Comparison of ENCODE assay signal across 8 mouse cellular contexts in the genomic region with DNA sequence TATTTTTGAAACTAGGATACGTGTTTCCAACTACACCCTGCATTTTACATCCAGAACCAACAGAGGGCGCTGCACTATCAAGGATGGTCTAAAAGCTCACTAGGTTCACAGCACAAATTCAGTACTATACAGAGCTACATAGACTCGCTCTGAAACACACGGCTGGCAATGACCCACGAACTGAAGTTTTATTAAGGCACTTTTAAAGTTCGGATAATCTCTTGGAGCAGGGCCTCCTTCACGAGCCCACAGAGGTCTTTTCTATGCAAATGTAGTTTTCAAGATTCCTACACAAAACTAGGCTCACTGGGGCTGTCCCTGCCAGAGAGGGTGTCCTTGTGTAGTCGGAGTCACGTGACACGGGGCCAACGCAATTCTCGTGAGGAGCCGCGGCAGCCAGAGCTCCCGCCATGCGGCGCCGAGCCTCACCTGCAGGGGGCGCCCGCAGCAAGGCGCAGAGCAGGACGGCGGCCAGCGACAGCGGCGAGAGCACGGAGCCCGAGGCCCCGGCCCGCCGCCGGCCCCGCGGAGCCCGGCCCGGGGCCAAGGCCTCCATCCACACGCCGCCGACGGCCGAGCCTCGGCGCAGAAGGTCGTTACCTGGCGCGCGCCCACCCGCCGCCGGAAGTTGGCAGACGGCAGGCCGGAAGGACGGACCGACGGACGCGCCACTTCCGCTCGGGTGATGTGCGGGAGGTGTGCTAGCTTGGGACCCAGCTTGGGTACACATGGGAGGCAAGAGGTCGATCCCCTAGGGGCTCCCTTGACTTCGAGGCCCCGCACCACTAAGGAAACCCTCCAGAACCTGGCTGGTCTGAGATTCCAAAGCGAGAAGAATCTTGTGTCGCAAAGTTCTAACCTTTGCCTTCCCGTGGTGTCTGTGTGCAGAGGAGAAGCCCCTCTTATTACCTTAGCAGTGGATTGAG. TPM values are rescaled to one million over a fixed set of nuclear protein-coding genes. Genes with fewer than 3 reads are reported as not detected.
DNase-seq lines count a peak whose midpoint lies in the region; ATAC-seq lines count a peak whose summit lies in the region.

A gene (plus strand): TSS at position 460 of the 926 bp plus-strand sequence.
A gene (minus strand): TSS at position 774 of the 926 bp plus-strand sequence.

- peak within 1 kb of the TSS; percentile 67 for H3K4me2 ChIP-seq in hindbrain, embryonic 16.5 days (ENCODE audit: low read length)

- 3% methylated on average over 42 of the region's 66 CpGs for WGBS in hindbrain, embryonic 16.5 days
- under 1% methylated on average over 66 of the region's 66 CpGs for whole genome bisulfite sequencing in macrophage (ENCODE audit: missing documents)

- H3K36me3 ChIP-seq in hindbrain, embryonic 16.5 days (ENCODE audit: control insufficient read depth, insufficient read depth, low read length) = no peaks in the 10 kb centered on the region
- no peaks in the 10 kb centered on the region for H3K36me3 ChIP-seq in macrophage (ENCODE audit: inconsistent target)

- peak; percentile 93 for DNase-seq in T-cell, adult 2 months (ENCODE audit: low spot score)
- peak; percentile 83 to 85 for DNase-seq in cerebellum, postnatal 36 days
- DNase-seq in gastrocnemius, adult 18-20 months (ENCODE audit: low spot score) = peak; percentile 74
- peak; percentile 80 to 88 for DNase-seq in left cerebral cortex, adult 18-20 months (ENCODE audit: low spot score in 2 of 2)
- peak; percentile 87 to 93 for DNase-seq in right cerebral cortex, adult 2 months (ENCODE audit: low spot score in 2 of 2)
- DNase-seq in urinary bladder, postnatal 14 days (ENCODE audit: low spot score) = peak; percentile 91

- no peaks in the 10 kb centered on the region for H3K9me3 ChIP-seq in hindbrain, embryonic 16.5 days (ENCODE audit: control insufficient read depth, low read length)

- H3K27me3 ChIP-seq in hindbrain, embryonic 16.5 days (replicated peaks; ENCODE audit: control insufficient read depth, insufficient read depth, low read length) = no peaks in the 10 kb centered on the region

- no peaks in the 10 kb centered on the region for H3K79me2 ChIP-seq in macrophage (ENCODE audit: inconsistent target)

- peak; percentile 96 for ATAC-seq in hindbrain, embryonic 16.5 days

- H3K4me3 ChIP-seq in hindbrain, embryonic 16.5 days (ENCODE audit: low read length) = peak within 1 kb of the TSS; percentile 63
- peak within 1 kb of the TSS; percentile 76 for H3K4me3 ChIP-seq in macrophage (ENCODE audit: inconsistent target)

- H3K4me1 ChIP-seq in hindbrain, embryonic 16.5 days (ENCODE audit: control insufficient read depth, insufficient read depth, low read depth, low read length) = no peaks in the 10 kb centered on the region

- H3K27ac ChIP-seq in hindbrain, embryonic 16.5 days (ENCODE audit: low read depth, low read length) = peak within 1 kb of the TSS; percentile 81
- H3K27ac ChIP-seq in macrophage = peak within 1 kb of the TSS; percentile 63

- peak within 1 kb of the TSS; percentile 74 for H3K9ac ChIP-seq in hindbrain, embryonic 16.5 days (ENCODE audit: low read depth, low read length)

RNA-seq across cellular contexts. Expression of the first gene that starts in this region (rescaled TPM):
- total RNA-seq in gastrocnemius, adult 18-20 months (2021) = under 1 TPM in 1 of 2 experiments, not detected in 1; 0.62 TPM
- 0.11 and 0.29 TPM in 2 replicates for polyA plus RNA-seq in hindbrain, embryonic 16.5 days (2015; fragmentation: Nextera tagmentation; extraction: Ambion mirVana)
- 1 to 10 TPM in 1 of 2 experiments, under 1 TPM in 1; 0.84 to 1.8 TPM for total RNA-seq in left cerebral cortex, adult 18-20 months (2021)
- total RNA-seq in macrophage (2018; cell fraction: chromatin; rRNA removed) = 1 to 10 TPM in 19 of 26 experiments, under 1 TPM in 5, not detected in 2; 0.62 to 5.1 (median 1.5) TPM
- total RNA-seq in macrophage (2018; cell fraction: cytosol; rRNA removed) = 1 to 10 TPM in 10 of 26 experiments, under 1 TPM in 16; 0.28 to 2.3 (median 0.83) TPM
- total RNA-seq in macrophage (2018; cell fraction: nucleus; rRNA removed) = 1 to 10 TPM in 12 of 26 experiments, under 1 TPM in 9, not detected in 5; 0.40 to 4.2 (median 1.0) TPM
- polyA plus RNA-seq in macrophage (2018) = 0.26 to 1.0 TPM (median 0.42 TPM) in 3 replicates

RNA-seq across cellular contexts. Expression of the second gene that starts in this region (rescaled TPM):
- under 1 TPM; 0.05 to 0.09 TPM for total RNA-seq in gastrocnemius, adult 18-20 months (2021)
- 1.6 and 1.7 TPM in 2 replicates for polyA plus RNA-seq in hindbrain, embryonic 16.5 days (2015; fragmentation: Nextera tagmentation; extraction: Ambion mirVana)
- total RNA-seq in left cerebral cortex, adult 18-20 months (2021) = 1 to 10 TPM; 1.1 to 1.3 TPM
- total RNA-seq in macrophage (2018; cell fraction: chromatin; rRNA removed) = under 1 TPM in 17 of 26 experiments, not detected in 9; 0.17 to 0.61 (median 0.26) TPM
- under 1 TPM; 0.03 to 0.29 (median 0.10) TPM for total RNA-seq in macrophage (2018; cell fraction: cytosol; rRNA removed)
- under 1 TPM in 18 of 26 experiments, not detected in 8; 0.12 to 0.94 (median 0.22) TPM for total RNA-seq in macrophage (2018; cell fraction: nucleus; rRNA removed)
- 0.10 to 0.17 TPM (median 0.15 TPM) in 3 replicates for polyA plus RNA-seq in macrophage (2018)

Comparison
In these comparisons a context has a peak if more than half of its experiments do, and no peak if none do; other contexts are left out.
1. Peak in every context shown above with its lines: DNase-seq, ATAC-seq, H3K4me3 ChIP-seq and H3K27ac ChIP-seq.
2. Peak in DNase-seq in gastrocnemius, adult 18-20 months; RNA of the genes that start here not detected or under 1 TPM.